Mouse (Mus musculus) cortical plate, adult 2 months (tissue): ENCODE results near the gene Podn. TPM values are rescaled to one million over a fixed set of nuclear protein-coding genes. Genes with fewer than 3 reads are reported as not detected.
A peak's percentile ranks its signal among the peaks of the same experiment; 100 is the strongest.

Experiments
- H3K27ac ChIP-seq: fragments of 200-500 bp; 2 replicates; pipeline ENCODE4 v1.5.1; 2012; ENCODE audit warnings: low read length, control low read depth, inconsistent platforms; ENCODE audit not compliant: insufficient read depth
- H3K4me1 ChIP-seq: fragments of 200-500 bp; 2 replicates; pipeline ENCODE4 v1.6.1; 2011; ENCODE audit warnings: low read length; ENCODE audit not compliant: control insufficient read depth, insufficient read depth
- H3K4me3 ChIP-seq: fragments of 200-500 bp; 2 replicates; pipeline ENCODE4 v1.5.1; 2011; ENCODE audit warnings: mild to moderate bottlenecking, low read length, control low read depth; ENCODE audit not compliant: insufficient read depth
- CTCF ChIP-seq: fragments of 200-500 bp; IDR thresholded peaks from 2 replicates; pipeline ENCODE4 v1.5.1; 2011; ENCODE audit warnings: mild to moderate bottlenecking, control low read depth, low read length; ENCODE audit not compliant: insufficient read depth; ENCODE audit errors: extremely low read depth
- POLR2A ChIP-seq: fragments of 200-500 bp; IDR thresholded peaks from 2 replicates; pipeline ENCODE4 v1.6.1; 2011; ENCODE audit warnings: mild to moderate bottlenecking, low read length, control low read depth; ENCODE audit not compliant: insufficient read depth; ENCODE audit errors: extremely low read depth
- polyA plus RNA-seq: library from polyadenylated mRNA; depleted of rRNA; stranded (reverse); fragments of >200 nt; gene quantifications from 2 replicates; pipeline ENCODE4 v1.2.3, GENCODE M21; 2012

Gene Podn
- polyA plus RNA-seq, 1 experiment = 12.4 TPM

DNA sequence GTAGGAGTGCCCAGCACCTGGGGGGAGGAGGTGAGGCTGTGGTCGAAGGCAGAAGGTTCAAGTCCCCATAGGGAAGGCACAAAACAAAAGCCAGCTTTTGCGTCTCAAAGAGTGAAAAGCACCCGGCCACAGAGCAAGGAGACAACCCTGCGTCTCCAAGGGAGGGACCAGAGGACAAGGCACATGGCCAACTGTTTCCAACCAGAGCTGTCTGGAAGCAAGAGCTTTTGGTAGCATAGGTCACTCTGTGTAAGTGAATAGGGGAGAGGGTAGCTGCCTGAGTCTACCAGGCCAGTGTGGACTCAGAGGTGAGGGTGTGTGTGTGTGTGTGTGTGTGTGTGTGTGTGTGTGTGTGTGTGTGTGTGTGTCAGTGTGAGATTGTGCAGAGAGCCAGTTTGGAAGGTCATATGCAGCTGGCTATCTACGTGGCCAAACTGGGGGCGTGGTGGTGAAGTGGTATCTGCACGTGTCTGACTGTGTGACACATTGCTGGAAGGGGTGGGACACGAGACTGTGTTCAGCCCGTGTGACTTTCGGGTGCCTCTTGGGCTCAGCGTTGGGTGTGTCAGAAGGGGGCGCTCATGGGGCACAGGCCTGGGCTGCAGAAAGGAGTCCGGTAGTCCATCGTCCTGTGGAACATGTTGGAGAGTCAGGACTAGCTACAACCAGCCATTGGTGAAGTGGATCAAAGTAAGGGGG lies 81.0 kb downstream of the Podn start:
- TF ChIP-seq POLR2A = no peak
- TF ChIP-seq CTCF = 0 out of 2 replicates have a peak, but pooled peaks have one; percentile 5
- H3K4me1 ChIP-seq = no peaks in the 10 kb centered on the region
- no peak overlapping the region for H3K4me3 ChIP-seq
- H3K27ac ChIP-seq = no peak overlapping the region

DNA sequence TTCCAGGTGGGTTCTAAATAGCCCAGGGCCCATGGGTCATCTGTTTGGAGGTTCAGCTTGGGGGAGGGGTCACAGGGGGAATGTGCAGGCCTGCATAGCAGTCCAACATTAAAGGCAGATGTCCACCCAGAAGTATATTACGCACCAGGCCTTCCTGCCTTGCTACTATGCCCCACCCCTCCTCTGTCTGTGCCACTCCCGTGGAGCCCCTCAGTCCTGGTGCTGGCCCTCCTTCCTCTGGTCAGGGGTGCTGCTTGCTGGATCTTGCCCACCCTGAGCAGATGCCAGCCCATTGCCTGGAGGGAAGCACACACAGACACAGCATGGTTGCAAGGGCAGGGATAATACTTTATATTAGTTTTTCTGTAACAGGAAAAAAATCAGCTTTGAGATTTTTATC lies 81.8 kb downstream of the Podn start:
- H3K4me1 ChIP-seq = no peaks in the 10 kb centered on the region
- no peak overlapping the region for H3K4me3 ChIP-seq
- TF ChIP-seq CTCF = no peak
- no peak for TF ChIP-seq POLR2A
- no peak overlapping the region for H3K27ac ChIP-seq

DNA sequence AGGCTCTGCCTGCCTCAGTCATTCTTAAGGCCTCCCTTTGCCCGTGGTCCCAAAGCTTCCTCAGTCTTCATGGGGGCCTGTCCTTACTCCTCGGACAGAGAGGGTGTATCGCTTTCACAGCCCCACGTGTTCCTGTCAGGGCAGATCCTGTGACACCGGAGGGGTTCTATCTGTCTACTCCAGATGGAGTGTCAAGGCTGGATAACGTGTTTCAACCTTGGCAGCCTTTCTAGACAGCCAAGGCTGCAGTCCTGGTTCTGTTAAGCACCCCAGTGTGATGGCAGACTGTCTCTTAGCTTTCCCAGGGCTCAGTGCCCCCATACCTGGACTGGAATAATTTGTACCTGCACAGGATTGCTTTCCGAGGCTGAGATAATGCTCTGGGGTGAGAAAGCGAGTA lies 87.7 kb downstream of the Podn start:
- TF ChIP-seq POLR2A (no peak), CTCF (no peak)
- no peaks in the 10 kb centered on the region for H3K4me1 ChIP-seq
- no peak overlapping the region for H3K4me3 ChIP-seq
- no peak overlapping the region for H3K27ac ChIP-seq

DNA sequence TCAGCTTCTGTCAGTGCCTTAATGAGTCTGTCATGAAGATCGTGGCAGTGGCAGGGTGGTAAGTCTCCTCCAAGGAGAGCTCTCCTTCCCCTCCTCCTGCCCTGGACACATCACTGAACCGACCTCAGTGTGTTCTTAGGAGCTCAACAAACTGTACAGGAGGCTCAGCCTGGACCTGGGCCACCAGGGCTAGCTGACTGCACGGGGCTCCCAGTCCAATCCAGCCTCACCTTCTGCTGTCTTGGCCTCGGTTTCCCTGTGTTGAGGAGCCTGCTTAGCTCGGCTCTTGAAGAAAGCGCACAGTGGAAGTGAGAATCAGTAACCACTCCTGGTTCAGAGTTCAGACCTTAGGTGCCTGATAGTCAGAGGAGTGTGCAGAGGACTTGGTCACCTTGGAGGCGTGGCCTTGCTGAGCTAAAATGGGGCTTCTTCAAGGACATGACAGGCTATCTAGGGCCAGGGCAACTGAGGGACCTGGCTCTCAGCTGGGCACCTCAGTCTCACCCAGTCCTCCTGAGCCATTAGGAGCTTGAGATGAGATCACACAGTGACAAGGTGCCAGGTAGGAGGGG lies 88.6 kb downstream of the Podn start:
- no peak for TF ChIP-seq CTCF
- no peak for TF ChIP-seq POLR2A
- no peak overlapping the region for H3K27ac ChIP-seq
- no peak overlapping the region for H3K4me3 ChIP-seq
- H3K4me1 ChIP-seq = no peaks in the 10 kb centered on the region

DNA sequence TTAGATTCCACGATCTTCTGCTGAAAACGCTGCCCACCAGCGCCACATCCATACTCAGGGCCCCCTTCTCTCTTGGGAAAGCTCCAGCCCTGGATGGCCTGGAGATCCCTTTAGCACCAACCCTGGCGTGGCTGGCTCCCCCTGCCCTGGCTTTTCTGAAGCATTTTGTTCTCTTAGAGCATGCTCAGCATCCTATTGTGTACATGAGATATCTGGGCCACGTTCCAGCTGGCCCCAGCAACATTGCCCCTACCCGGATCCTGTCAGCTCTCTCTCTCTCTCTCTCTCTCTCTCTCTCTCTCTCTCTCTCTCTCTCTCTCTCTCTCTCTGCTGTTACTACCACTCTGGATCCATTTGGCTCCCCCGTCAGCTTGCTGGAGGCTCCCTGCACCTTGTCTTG lies 90.9 kb downstream of the Podn start:
- Histone ChIP-seq H3K27ac (no peak overlapping the region), H3K4me1 (no peaks in the 10 kb centered on the region), H3K4me3 (no peak overlapping the region)
- TF ChIP-seq POLR2A = no peak
- no peak for TF ChIP-seq CTCF

DNA sequence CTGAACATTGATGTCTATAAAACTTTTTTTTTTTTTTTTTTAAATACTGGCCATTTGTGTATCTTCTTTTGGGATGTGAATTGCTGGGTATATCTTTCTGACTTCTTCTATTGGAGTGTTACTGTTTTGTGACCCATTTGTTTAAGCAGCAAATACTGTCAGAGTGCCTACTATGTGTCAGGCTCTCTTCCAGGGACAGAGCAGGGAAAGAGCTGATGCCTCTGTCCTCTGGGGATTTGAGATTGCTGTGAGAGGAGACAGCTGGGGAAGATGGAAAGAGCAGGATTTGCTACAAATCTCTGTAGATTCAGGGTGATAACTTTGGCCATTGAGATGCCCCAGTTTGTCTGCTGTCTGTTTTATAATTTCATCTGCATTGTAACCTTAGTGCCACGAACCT lies 96.9 kb downstream of the Podn start:
- TF ChIP-seq POLR2A = no peak
- TF ChIP-seq CTCF = no peak
- Histone ChIP-seq H3K4me1 (no peaks in the 10 kb centered on the region), H3K27ac (no peak overlapping the region), H3K4me3 (no peak overlapping the region)

DNA sequence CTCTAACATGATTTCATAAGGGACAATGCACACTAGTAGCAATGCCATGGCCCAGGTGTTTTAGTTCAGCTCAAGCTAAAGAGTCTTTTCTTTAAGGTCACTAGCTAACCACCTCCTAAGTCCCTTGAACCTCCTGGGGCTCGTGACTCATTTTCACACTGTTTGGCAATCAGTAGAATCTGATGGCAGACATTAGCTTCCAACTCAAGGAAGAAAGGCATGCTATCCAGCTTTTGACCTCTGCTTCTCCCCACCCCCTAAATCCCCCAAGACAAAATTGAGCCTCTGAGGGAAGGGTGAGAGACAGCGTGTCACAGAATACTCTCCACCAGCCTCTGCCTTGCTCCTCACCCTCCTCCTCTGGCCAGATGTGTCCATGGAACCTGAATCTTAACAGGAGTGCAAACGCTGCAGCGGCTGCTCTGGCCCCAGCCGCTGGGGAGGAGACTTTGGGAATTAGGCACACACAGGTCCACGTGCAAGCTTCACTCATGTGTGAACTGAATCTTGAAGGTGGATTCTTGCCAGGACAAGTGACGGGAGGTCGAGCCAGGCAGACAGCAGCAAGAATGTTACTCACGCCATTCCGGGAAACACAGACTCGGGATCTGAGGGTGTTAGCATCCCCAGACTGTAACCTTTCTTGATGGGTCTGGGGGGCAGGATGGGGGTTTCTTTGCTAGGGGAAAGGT lies 97.5 kb downstream of the Podn start:
- TF ChIP-seq CTCF = no peak
- no peak for TF ChIP-seq POLR2A
- no peak overlapping the region for H3K4me3 ChIP-seq
- no peak overlapping the region for H3K27ac ChIP-seq
- H3K4me1 ChIP-seq = no peaks in the 10 kb centered on the region

DNA sequence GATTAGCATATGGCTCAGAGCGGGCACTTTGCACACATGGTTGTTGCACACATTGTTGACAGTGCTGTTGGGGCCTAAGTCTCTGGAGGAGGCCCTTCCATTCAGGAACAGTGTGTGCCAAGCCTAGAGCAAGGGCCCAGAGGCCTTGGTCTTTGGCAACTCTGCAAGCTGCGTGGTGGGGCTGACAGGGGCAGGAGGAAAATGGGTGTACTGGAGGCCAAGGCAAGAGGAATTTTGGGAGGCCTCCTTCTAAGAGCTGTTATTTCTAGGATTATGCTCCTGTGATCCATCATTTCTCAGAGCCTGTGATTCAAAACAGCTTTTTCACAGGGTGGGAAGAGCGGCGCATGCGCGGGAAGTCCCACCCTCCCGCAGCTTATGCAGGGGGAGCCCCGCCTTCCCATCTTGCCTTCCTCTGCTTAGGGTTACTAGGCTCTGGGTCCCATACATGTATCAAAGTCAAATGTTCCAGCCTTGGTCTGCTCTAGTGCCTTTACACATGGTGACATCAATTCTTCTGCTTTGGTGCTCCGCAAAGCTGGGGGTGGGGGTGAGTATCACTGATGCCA lies 99.7 kb downstream of the Podn start:
- TF ChIP-seq POLR2A (no peak), CTCF (no peak)
- Histone ChIP-seq H3K27ac (no peak overlapping the region), H3K4me3 (no peak overlapping the region), H3K4me1 (no peaks in the 10 kb centered on the region)

DNA sequence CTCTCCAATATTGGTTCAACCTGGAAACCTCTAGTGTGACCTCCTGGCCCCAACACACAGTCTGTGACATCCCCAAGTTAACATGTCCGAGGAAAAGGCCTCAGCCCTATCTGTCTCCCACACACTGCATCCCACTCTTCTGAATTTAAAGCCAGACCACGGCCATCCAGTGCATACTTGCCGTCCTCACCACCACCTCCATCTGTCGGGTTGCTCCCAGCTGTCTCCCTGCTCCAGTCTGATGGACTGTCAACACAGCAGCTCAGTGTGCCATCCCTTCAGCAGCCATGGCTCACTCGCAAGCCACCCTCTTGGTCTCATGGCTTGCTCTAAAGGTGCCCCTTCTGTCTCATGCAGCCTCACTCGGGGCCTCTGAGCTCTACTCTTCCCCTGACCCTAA lies 100.5 kb downstream of the Podn start:
- Histone ChIP-seq H3K27ac (no peak overlapping the region), H3K4me1 (no peaks in the 10 kb centered on the region), H3K4me3 (no peak overlapping the region)
- TF ChIP-seq CTCF = no peak
- no peak for TF ChIP-seq POLR2A
